Mouse (Mus musculus) megakaryocyte progenitor cell, adult 5-6 weeks (primary cell): Measurements from ENCODE around the gene Adprhl1. TPM values are rescaled to one million over a fixed set of nuclear protein-coding genes. Genes with fewer than 3 reads are reported as not detected.

Source experiments
- ATAC-seq: replicated peaks from 2 replicates; pipeline ENCODE4 v1.8.0; 2016; ENCODE audit warnings: mild to moderate bottlenecking, moderate TSS enrichment, inconsistent platforms; ENCODE audit not compliant: poor library complexity
- total RNA-seq, 2 experiments: library from RNA; stranded (forward) in 1 of 2; stranded (reverse) in 1 of 2; fragments of 157-497, 149-512 nt in 1 of 2; fragments of 200-1000 nt in 1 of 2; gene quantifications; 2 replicates each; pipeline versions ENCODE4 v1.2.3 to v1.2.4; 2015 to 2017

Gene Adprhl1
- total RNA-seq, 2 experiments from 2014 or later, result not detected

GRCm38 (mm10) chr8:13199385-13200061, 54.4 kb downstream of the Adprhl1 start:
- ATAC-seq, result no peak

DNA sequence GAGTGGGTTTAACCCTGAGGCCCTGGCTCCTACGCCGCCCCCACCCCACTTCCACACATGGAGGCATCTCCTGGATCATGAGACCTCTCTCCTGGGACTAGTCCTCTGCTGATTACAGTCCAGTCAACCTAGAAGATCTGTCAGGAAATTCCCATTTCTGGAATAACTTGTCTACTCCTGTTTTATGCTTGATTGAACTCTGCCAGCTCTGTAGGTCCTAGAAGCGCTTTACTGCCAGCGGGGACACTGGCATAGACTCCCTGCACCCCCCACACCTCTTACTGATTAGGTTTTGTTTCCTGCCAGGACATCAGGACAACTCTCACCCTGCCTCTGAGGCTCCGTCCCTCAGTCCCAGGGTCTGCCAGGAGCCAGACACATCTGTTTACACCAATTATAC, 56.5 kb downstream of the Adprhl1 start:
- ATAC-seq, result no peak

- ATAC-seq, result no peak
These were observed 59.1 kb downstream of the Adprhl1 start for GRCm38 (mm10) chr8:13194818-13195217.

DNA sequence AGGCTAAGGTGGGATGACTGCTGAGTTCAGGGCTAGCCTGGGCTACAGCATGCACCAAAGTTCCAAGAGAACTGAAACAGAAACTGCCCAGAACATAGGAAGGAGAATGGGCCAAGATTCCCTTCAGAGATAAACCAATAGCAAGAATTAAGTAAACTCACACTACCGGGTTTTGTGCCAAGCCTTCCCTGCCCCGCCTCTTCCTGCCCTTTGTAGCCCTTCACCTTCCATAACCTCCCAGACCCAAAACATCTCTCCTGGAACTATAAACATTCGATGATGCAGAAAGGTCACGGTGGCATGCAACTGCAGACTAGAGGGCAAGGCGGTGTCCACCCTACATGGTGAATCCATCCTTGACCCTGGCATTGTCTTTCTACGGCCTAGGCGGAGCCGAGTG, 63.7 kb downstream of the Adprhl1 start:
- ATAC-seq, result no peak

- ATAC-seq, result no peak
These were observed 65.1 kb downstream of the Adprhl1 start for GRCm38 (mm10) chr8:13188857-13189256.

GRCm38 (mm10) chr8:13188052-13188555, 65.9 kb downstream of the Adprhl1 start:
- ATAC-seq, result no peak

GRCm38 (mm10) chr8:13187638-13188037, 66.3 kb downstream of the Adprhl1 start:
- no peak for ATAC-seq

DNA sequence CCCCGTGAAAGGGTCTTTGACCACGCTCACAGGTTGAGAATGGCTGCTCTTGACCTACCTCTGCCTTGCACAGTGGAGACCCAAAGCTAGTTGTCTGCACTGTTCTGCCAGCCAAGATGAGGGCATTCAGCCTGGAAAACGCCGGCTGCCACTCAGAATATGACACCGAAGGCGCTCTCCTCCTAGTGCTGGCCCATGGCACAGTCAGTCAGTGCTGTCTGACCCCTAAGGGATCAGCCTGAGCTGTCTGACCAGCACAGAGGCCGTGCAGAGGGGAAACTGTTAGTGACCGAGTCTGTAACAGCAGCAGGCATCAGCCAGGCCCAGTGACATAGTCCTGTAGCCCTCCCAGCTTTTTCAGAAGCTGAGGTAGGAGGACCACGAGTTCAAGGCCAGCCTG, 66.7 kb downstream of the Adprhl1 start:
- no peak for ATAC-seq

DNA sequence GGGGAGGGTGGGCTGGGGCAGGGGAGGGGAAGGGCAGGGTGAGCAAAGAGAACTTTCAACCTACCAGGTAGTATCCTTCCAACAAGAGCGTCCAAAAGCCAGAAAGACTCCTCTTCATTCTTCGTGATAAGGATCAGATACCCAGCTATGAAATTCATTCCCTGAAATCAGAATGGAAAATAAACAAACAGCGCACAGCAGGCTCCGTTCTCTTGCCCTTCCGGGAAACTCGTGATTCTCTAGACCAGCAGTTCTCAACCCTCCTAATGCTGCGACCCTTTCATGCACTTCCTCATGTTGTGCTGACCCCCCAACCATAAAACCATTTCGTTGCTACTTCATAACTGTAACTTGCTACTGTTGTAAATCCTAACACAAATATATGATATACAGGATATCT, 67.1 kb downstream of the Adprhl1 start:
- no peak for ATAC-seq

- no peak; the same call in 1 of the 2 replicates for ATAC-seq
These were observed 72.3 kb downstream of the Adprhl1 start for GRCm38 (mm10) chr8:13181691-13181976.

GRCm38 (mm10) chr8:13180911-13181690, 72.9 kb downstream of the Adprhl1 start:
- peak; percentile 68 for ATAC-seq

DNA sequence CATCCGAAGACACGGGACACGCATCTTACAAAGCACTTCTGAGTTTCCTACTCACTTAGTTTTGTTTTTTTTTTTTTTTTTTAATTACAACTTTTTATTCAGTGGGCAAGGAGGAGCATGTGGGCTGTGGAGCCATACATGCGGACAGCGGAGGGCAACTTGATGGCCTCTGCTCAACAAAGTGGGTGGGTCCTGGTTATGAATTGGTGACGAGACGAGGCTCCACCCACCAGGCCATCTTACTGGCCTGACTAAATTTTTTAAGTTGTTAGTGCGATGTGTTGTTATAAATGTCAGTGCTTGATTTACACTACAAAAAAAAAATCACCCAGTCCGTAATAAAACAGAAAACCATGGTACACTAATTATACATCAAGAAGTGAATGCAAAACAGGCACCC, 73.6 kb downstream of the Adprhl1 start:
- ATAC-seq, result no peak

DNA sequence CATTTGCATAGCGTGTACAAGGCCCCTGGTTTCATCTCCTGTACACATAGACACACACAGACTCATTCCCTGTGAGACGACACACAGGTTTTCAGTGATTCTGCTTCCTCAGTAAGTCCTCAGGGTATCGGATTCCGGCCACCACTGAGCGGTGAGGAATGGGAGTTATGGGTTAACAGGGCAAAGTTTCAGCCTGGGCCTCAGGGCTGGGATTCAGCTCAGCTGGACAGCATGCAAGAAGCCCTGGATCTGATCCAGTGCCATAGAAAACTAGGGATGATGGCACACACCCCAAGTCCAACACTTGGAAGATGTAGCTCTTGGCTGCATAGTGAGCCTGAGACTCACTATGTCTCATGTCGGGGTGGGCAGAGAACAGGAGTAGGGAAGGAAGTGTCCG, 74.0 kb downstream of the Adprhl1 start:
- no peak for ATAC-seq

GRCm38 (mm10) chr8:13179482-13179881, 74.5 kb downstream of the Adprhl1 start:
- ATAC-seq, result no peak

DNA sequence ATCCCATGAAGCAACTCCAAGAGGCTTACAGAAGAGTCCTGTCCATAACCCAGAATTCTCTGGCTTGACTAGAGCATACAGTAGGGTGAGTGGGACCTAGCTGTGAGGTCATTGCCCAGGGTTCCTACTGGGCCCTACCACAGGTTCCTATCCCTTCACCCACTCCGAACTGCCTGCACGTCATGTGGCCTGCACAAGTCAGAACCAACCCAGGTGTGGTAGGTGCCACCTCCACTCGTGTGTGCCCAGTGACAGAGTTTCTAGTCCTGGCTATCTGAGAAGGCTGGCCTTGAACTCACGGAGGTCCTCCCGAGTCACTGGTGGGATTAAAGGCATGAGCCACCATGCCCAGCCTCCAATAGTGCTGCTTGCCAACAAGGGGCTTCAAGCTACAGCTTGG, 75.8 kb downstream of the Adprhl1 start:
- no peak for ATAC-seq

GRCm38 (mm10) chr8:13177173-13177852, 76.6 kb downstream of the Adprhl1 start:
- no peak for ATAC-seq

GRCm38 (mm10) chr8:13175650-13176049, 78.3 kb downstream of the Adprhl1 start:
- ATAC-seq, result no peak

DNA sequence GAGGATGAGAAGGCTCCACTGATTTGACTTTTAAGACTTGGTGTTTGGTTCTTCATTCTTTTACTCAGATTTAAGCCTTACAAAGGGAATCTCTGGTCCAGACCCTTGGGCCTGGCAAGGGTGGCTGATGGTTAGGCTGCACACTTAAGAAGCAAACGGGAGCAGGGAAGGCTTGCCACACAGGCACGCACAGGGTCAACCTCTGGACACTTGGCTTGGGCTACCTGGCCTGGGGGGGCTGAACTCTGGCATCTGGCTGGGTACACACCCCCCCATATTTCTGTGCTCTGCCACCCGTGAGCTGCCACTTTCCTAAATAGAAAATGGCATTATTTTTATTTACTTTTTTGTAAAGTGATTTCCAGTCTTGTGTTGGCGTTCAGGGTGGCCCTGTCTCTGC, 79.2 kb downstream of the Adprhl1 start:
- no peak for ATAC-seq

GRCm38 (mm10) chr8:13174305-13174704, 79.7 kb downstream of the Adprhl1 start:
- no peak for ATAC-seq
